Mouse (Mus musculus) spleen, postnatal 14 days (tissue): ENCODE measurements around the gene Dixdc1.
A peak's percentile ranks its signal among the peaks of the same experiment; 100 is the strongest.
"Not testable (repeated sequence)": the region's sequence is repeated elsewhere in the genome, so short reads cannot be mapped to it uniquely, and the experiment has no call there.

ENCODE experiments used
- DNase-seq, 2 experiments: peaks; one replicate each; pipeline ENCODE4 v3.0.0; 2021 to 2022; ENCODE audit warnings: low spot score in 2 of 2

Gene Dixdc1

DNA sequence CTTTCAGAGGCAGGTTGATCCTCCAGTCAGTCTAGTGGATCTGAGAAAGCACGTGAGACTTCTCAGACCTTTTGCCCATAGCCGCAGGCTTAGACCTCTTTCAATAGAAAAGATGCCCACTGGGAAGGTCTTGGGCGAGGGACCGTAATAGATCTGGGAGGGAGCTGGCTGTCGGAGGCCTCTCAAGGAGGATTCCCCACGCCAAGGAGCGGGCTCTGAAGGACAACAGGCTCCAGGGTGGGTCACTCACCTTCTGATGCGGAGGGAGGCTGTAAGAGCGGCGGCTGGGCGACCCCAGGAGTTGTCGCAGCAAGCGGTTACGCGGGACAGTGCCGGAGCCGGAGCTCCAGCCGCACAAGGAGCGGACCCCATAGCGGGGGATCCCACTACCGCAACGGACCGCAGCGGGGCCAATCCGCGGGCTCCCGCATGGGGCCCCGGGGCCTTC lies 80.4 kb downstream of the Dixdc1 start:
- no peak for DNase-seq

DNA sequence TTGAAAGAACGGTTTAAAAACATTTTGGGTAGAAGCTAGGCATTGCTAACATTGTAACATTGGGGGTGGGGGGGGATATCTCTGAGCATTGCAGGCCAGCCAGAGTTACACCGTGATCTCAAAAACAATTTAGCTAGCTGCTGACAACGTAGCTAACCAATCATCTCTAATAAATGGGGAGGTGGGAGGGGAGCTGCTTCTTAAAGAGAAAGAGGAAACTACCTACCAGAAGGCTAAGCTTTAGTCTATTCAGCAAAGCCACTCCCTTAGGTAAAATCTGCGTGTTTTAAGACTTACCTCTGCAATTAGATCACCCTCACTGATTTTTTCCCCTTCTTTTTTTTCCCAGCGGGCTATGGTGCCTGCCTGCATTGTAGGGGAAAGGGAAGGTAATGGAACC lies 80.9 kb downstream of the Dixdc1 start:
- no peak for DNase-seq

DNA sequence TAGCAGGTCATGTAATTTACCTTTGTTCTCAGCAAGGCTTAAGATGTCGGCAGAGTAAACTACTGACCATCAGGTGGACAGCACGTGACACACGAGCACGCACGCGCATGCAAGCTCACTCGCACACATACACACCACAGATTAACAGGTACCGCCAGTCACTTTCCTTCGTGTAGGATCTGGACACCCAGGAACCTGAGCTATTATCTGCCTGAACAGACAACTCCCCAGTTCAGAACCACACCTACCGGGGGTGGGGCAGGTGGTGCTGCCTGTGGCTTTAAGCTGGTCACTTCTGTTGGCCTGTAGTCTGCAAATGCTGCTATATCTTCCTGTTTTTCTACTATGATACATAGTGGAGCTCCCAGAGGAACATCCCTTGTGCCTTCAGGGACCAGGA lies 88.8 kb downstream of the Dixdc1 start:
- DNase-seq: no peak

DNA sequence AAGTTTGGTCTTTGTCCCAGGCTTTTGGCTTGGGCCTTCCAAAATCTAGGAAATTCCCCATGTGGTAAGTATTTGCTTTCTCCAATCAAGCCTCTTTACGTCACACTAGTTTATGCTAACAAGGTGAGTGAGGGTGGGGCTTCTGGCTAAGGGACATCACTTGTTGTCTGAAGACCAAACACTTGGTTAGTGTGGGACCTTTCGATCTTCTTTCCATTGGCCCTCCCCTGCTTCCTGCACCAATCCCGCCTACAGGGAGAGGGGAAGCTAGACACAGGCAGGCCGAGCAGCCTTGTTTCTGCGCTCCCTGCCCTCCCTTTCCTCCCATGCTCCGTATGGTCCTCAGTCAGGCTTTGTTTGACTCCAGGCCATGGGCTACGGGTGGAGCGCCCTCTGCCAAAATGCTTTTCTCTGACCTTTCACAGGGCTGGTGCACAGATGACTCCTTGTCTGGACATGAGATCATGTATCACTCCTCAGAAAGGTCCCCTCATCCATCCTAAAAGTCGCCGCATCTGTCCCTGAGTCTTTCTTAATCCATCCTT lies 92.4 kb downstream of the Dixdc1 start:
- DNase-seq: no peak

DNA sequence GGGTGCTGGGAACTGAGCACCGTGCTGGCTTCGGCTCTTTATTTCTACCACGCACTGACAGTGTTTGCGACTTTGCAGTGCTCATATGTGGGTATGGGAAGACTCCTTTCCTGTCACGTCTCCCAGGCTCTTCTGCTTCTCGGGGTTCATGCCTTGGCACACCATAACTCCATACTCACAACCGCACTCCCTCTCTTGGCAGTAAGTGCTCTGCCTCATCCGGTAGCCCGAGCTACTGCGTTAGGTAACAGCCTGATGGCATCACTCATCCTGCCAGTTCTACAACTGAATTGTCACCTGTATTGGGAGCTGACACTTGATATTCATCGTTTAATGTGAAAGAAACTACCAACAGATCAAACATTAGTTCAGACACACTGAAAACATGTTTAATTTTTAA lies 105.0 kb downstream of the Dixdc1 start:
- DNase-seq: no peak

DNA sequence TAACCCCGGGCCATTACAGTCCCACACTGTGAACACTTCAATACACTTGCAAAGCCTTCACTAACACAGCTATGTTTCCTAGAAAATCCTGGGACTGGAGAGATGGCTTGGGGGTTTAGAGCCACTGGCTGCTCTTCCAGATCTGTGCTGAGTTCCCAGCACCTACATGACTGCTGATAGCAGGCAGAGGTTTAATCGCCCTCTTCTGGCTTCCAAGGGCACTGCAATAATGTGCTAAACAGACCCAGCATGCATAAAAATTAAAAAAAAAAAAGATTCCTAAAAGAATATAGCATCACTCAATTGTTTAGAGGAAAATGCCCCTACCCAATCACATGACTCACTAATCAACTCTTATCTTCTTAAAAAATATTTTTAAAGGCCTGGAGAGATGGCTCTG lies 106.3 kb downstream of the Dixdc1 start:
- DNase-seq: no peak

DNA sequence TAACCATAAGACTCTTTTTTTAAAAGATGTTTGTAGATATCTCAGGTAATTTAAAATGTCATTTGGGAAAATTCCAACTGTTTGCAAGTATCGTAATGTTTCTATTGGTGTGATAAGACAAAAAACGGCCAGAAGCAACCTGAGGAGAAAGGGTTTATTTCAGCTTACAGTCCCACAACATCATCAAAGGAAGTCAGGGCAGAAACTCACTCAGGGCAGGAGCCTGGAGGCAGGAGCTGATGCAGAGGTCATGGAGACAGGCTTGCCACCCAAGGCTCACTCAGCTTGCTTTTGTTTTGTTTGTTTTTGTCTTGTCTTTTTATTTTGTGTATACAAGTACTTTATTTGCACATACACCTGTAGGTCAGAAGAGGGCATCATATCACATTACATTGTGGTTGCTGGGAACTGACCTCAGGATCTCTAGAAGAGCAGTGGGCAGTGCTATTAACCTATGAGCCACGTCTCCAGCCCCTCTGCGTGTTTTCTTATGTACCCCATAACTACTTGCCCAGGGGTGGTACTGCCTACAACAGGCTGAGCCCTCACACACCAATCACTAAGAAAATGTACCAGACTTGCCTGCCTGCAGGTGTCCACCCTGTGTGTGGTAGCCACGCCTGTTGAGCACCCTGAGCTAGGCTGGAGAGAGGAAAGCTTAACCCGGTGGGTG lies 107.2 kb downstream of the Dixdc1 start:
- DNase-seq: no peak

DNA sequence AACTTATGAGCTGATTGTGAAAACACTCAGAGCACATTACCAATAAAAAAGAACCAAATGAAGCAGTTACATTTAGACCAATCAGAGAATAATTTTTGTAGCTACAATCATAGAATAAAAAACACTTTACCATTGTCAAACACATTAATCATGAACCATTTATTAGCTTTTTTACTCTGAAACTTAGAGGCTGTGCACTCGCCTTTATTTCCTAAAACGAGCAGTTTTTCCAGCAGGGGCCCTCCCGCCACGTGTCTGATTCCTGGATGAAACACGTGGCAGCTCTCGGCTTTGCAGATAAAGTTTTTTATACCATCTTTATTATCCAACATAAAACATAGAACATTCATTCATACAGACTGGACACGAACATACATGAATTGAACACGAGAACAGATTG lies 108.4 kb downstream of the Dixdc1 start:
- DNase-seq: not testable (repeated sequence)

DNA sequence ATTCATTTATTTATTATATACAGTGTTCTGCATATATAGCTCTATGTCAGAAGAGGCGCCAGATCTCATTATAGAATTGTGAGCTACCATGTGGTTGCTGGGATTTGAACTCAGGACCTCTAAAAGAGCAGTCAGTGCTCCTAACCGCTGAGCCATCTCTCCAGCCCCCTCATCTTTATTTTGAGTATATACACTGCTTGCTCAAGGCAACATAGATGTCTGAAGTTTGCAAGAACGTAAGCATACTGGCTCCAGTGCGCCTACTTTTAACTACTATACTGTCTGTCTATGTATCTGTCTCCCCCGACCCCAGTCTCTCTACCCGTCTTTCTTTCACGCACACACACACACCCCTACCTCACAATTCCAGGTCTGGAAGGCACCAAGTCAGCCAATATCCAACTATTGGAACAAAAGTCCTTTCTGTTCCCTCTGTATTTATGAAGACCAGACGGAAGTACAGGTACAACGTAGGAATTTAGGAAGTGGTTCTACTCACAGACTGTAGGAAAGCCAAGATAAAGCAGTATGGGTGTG lies 121.5 kb downstream of the Dixdc1 start:
- DNase-seq: no peak

DNA sequence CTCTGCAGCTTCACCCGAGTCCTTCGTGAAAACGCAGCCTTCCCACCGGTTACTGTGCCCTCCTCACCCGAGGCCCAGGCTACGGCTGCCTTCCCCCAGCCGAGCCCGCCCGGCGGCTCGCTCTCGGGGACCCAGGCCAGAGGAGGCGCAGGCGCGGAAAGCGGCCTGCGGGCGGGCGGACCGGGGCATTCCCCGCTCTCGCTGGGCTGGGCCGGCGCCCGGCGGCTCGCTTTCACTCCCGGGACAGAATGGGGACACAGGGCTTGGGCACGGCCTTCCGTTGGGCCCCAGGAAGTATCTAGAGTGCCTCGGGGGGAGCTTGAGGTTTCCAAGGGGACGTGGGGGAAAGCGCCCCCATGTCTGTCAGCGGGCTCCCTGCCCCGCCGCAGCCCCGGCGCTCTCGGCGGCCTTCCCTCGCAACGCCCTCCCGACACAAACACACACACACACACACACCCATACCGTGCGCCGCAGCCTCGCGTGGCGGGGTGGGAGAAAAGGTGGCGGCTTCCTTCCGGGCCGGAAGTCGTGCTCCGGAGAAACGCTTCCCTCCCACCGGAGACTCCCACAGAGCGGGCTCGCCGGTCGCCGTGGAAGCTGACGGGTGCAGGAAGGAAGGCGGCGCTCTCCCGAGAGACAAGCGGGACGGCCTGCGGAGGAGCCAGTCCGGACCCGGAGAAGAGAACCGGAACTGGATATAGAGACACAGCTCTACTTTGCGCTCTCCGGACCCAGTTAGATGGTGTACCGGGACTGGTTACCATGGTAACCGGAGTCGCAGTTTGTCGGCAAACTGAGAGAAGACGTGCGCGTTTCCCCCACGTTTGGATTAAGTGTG lies 122.3 kb downstream of the Dixdc1 start, which contains the start of the genes Pih1d2 and Nkapd1:
Gene Pih1d2 (plus strand): TSS at position 556 of the 838 bp plus-strand sequence.
Gene Nkapd1 (minus strand): TSS at position 699 of the 838 bp plus-strand sequence.
- DNase-seq: peak; percentile 76 to 88

DNA sequence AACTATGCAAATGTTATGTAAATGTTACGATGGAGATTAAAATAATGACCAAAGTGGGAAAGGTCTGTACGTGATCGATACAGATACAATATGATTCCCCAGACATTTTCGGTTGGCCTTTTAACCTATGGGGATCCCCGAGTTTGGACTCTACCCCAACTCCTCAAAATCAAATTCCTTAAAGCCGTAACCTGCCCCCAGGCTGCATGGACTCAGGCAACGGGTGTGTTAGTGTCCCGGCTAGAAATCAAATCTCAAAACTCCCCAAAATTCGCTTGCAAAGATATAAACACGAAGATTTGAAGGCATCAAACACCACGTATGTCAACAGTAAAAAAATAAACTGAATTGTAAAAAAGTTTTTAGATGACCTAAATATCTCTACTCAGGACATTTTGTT lies 123.2 kb downstream of the Dixdc1 start:
- DNase-seq: no peak
